In genomic region chr16:21271773-21272247, GRCm38 (mm10) we compare ENCODE assay signal across 11 mouse cellular contexts.
DNase-seq lines count a peak whose midpoint lies in the region; ATAC-seq and TF ChIP-seq lines count a peak whose summit lies in the region.
"Had no signal": no experiment of that assay in that cellular context is flagged by ENCODE, and none has a peak within 500 bp of the region (broad histone marks: within the 10 kb centered on the region; RNA-seq: fewer than 3 reads in every experiment).

No protein-coding gene starts in this region.

- no peak overlapping the region for H3K9ac ChIP-seq in heart, postnatal 0 days (replicated peaks; ENCODE audit: low read depth, low read length)
- no peak overlapping the region for H3K9ac ChIP-seq in forebrain, embryonic 15.5 days (replicated peaks)
- H3K9ac ChIP-seq in limb, embryonic 12.5 days (replicated peaks) = no peak overlapping the region
- H3K9ac ChIP-seq: liver, embryonic 15.5 days had no signal

- H3K9me3 ChIP-seq in heart, postnatal 0 days (replicated peaks; ENCODE audit: control insufficient read depth, low read length) = no peaks in the 10 kb centered on the region
- no peaks in the 10 kb centered on the region for H3K9me3 ChIP-seq in forebrain, embryonic 15.5 days
- peaks cover 9% of the 10 kb centered on the region; the same call in 1 of the 2 replicates for H3K9me3 ChIP-seq in limb, embryonic 12.5 days
- H3K9me3 ChIP-seq: liver, embryonic 15.5 days had no signal

- WGBS in heart, postnatal 0 days = 33% methylated on average over 6 of the region's 6 CpGs
- 61% methylated on average over 6 of the region's 6 CpGs for WGBS in forebrain, embryonic 15.5 days
- WGBS in limb, embryonic 12.5 days = 57% methylated on average over 6 of the region's 6 CpGs

- no peak overlapping the region for H3K4me2 ChIP-seq in heart, postnatal 0 days (ENCODE audit: low read depth, low read length)
- H3K4me2 ChIP-seq in forebrain, embryonic 15.5 days (replicated peaks) = no peak overlapping the region
- no peak overlapping the region for H3K4me2 ChIP-seq in limb, embryonic 12.5 days
- H3K4me2 ChIP-seq: liver, embryonic 15.5 days had no signal

- TF ChIP-seq CTCF in heart, postnatal 0 days (IDR thresholded peaks at IDR 0.05; ENCODE audit: low read depth) = no peak

- no peaks in the 10 kb centered on the region for H3K36me3 ChIP-seq in heart, postnatal 0 days (replicated peaks; ENCODE audit: control insufficient read depth, insufficient read depth, low read length)
- H3K36me3 ChIP-seq in forebrain, embryonic 15.5 days = no peaks in the 10 kb centered on the region
- H3K36me3 ChIP-seq in limb, embryonic 12.5 days = no peaks in the 10 kb centered on the region
- H3K36me3 ChIP-seq: liver, embryonic 15.5 days had no signal

- peak; percentile 56 for DNase-seq in heart, postnatal 0 days (ENCODE audit: low spot score)
- DNase-seq in heart, postnatal 10 days = no peak
- DNase-seq in brain, adult 2 months (ENCODE audit: low read depth, low spot score) = peak; percentile 85
- no peak for DNase-seq in urinary bladder, postnatal 14 days (ENCODE audit: low spot score)
- no peak for DNase-seq in thymus, postnatal 4 days
- no peak for DNase-seq in layer of hippocampus, adult 11-12 months (ENCODE audit: low spot score)
- DNase-seq: adrenal gland, postnatal 14 days; kidney, adult 11 months had no signal

- no peaks in the 10 kb centered on the region for H3K27me3 ChIP-seq in heart, postnatal 0 days (ENCODE audit: control insufficient read depth, insufficient read depth, low read length)
- H3K27me3 ChIP-seq in forebrain, embryonic 15.5 days = no peaks in the 10 kb centered on the region
- no peaks in the 10 kb centered on the region for H3K27me3 ChIP-seq in limb, embryonic 12.5 days
- H3K27me3 ChIP-seq: liver, embryonic 15.5 days had no signal

- H3K27ac ChIP-seq in heart, postnatal 0 days (ENCODE audit: low read depth) = no peak overlapping the region
- H3K27ac ChIP-seq in forebrain, embryonic 15.5 days (replicated peaks) = 0 out of 2 replicates have a peak overlapping the region, but pooled peaks have one; percentile 6
- peak overlapping the region; percentile 24 for H3K27ac ChIP-seq in limb, embryonic 12.5 days
- H3K27ac ChIP-seq: liver, embryonic 15.5 days had no signal

- no peak for TF ChIP-seq EP300 in heart, postnatal 0 days (IDR thresholded peaks at IDR 0.05; ENCODE audit: low read depth)

- peak; percentile 82 for ATAC-seq in heart, postnatal 0 days (ENCODE audit: insufficient read depth, low read depth)
- no peak; the same call in 1 of the 2 replicates for ATAC-seq in forebrain, embryonic 15.5 days (replicated peaks)
- no peak for ATAC-seq in limb, embryonic 12.5 days (ENCODE audit: insufficient number of reproducible peaks, insufficient read depth, low FRiP score, low TSS enrichment, low read depth)

- H3K4me1 ChIP-seq in heart, postnatal 0 days (ENCODE audit: control insufficient read depth, insufficient read depth) = peaks cover 8% of the 10 kb centered on the region; the same call in 1 of the 2 replicates
- peaks cover 33% of the 10 kb centered on the region for H3K4me1 ChIP-seq in forebrain, embryonic 15.5 days
- peaks cover 52% of the 10 kb centered on the region for H3K4me1 ChIP-seq in limb, embryonic 12.5 days (replicated peaks)
- H3K4me1 ChIP-seq: liver, embryonic 15.5 days had no signal

- intact Hi-C loops in heart, postnatal 10 days (cut with DNase I) = no loop called here

- H3K4me3 ChIP-seq in heart, postnatal 0 days (ENCODE audit: low read depth, low read length) = no peak overlapping the region
- no peak overlapping the region for H3K4me3 ChIP-seq in forebrain, embryonic 15.5 days
- no peak overlapping the region for H3K4me3 ChIP-seq in limb, embryonic 12.5 days (replicated peaks)
- H3K4me3 ChIP-seq: liver, embryonic 15.5 days had no signal

Comparison
In these comparisons a context has a peak if more than half of its experiments do, and no peak if none do; other contexts are left out.
1. DNase-seq: peak in heart, postnatal 0 days (single experiment) and brain, adult 2 months (single experiment); none in heart, postnatal 10 days (0 of 2), urinary bladder, postnatal 14 days (single experiment), thymus, postnatal 4 days (single experiment) and layer of hippocampus, adult 11-12 months (single experiment).